Mouse (Mus musculus) stomach, embryonic 16.5 days (tissue): Measurements from ENCODE around the gene Nxph4. TPM values are rescaled to one million over a fixed set of nuclear protein-coding genes. Genes with fewer than 3 reads are reported as not detected.
A peak's percentile ranks its signal among the peaks of the same experiment; 100 is the strongest.

Experiments
- ATAC-seq: fragments of 200-750 bp; cut with Nextera tagmentation; 2 replicates; pipeline ENCODE4 v1.8.0; 2017; ENCODE audit warnings: moderate number of reproducible peaks, moderate TSS enrichment; ENCODE audit not compliant: insufficient read depth, low FRiP score
- H3K27ac ChIP-seq: fragments of 300-500 bp; sonication (generic); 2 replicates; pipeline ENCODE4 v1.5.1; 2014; ENCODE audit warnings: low read length
- H3K27me3 ChIP-seq: fragments of 300-500 bp; sonication (generic); 2 replicates; pipeline ENCODE4 v1.6.1; 2014; ENCODE audit warnings: low read length, control low read depth, mixed read lengths; ENCODE audit not compliant: control insufficient read depth, insufficient read depth
- H3K36me3 ChIP-seq: fragments of 300-500 bp; sonication (generic); 2 replicates; pipeline ENCODE4 v1.6.1; 2014; ENCODE audit warnings: low read length; ENCODE audit not compliant: control insufficient read depth, insufficient read depth
- H3K4me1 ChIP-seq: fragments of 300-500 bp; sonication (generic); 2 replicates; pipeline ENCODE4 v1.6.1; 2014; ENCODE audit warnings: low read length, control low read depth, mixed read lengths; ENCODE audit not compliant: control insufficient read depth, insufficient read depth
- H3K4me2 ChIP-seq: fragments of 300-500 bp; sonication (generic); 2 replicates; pipeline ENCODE4 v1.6.1; 2014; ENCODE audit warnings: low read depth, low read length, mixed read lengths
- H3K4me3 ChIP-seq: fragments of 300-500 bp; sonication (generic); replicated peaks from 2 replicates; pipeline ENCODE4 v1.5.1; 2014; ENCODE audit warnings: mild to moderate bottlenecking, low read length
- H3K9ac ChIP-seq: fragments of 300-500 bp; sonication (generic); 2 replicates; pipeline ENCODE4 v1.6.1; 2014; ENCODE audit warnings: low read length
- H3K9me3 ChIP-seq: fragments of 300-500 bp; sonication (generic); replicated peaks from 2 replicates; pipeline ENCODE4 v1.6.1; 2016; ENCODE audit warnings: low read length, control low read depth; ENCODE audit not compliant: control insufficient read depth
- WGBS: fragments of 180-500 bp; shearing (Covaris S2); extraction: QIAGEN DNeasy Blood & Tissue Kit; methylation state at CpG from one replicate; pipeline ENCODE4 v1.1.7; 2014; 5-methylcytosine and 5-hydroxymethylcytosine counted together
- polyA plus RNA-seq: library from polyadenylated mRNA; unstranded; fragments of >200 nt; fragmentation: Nextera tagmentation; extraction: Ambion mirVana; gene quantifications from 2 replicates; pipeline ENCODE4 v1.2.1, GENCODE M21; 2015

Nxph4 gene
- polyA plus RNA-seq: 3.4 and 4.6 TPM in 2 replicates

- H3K27me3 ChIP-seq: peaks cover 73% of the 10 kb centered on the region
- peak within 1 kb of the TSS; percentile 51 for H3K4me3 ChIP-seq
- no peak within 1 kb of the TSS for H3K27ac ChIP-seq
- under 1% methylated on average over 66 of the region's 78 CpGs for WGBS
- peak within 1 kb of the TSS; percentile 92 for H3K4me2 ChIP-seq
- peak within 1 kb of the TSS; percentile 71 for H3K9ac ChIP-seq
- no peaks in the 10 kb centered on the region for H3K9me3 ChIP-seq
- ATAC-seq: peak; percentile 34; the same call in 1 of the 2 replicates
- 0 out of 2 replicates have a peak, but pooled peaks cover 3% of the 10 kb centered on the region for H3K36me3 ChIP-seq
- H3K4me1 ChIP-seq: peaks cover 21% of the 10 kb centered on the region
Measured at GRCm38 (mm10) chr10:127534036-127534928, at the start of gene Nxph4. Gene Nxph4 (minus strand): TSS chr10:127534559.

- Histone ChIP-seq H3K27ac (no peak overlapping the region), H3K9me3 (no peaks in the 10 kb centered on the region), H3K4me3 (no peak overlapping the region), H3K9ac (no peak overlapping the region), H3K4me2 (no peak overlapping the region), H3K36me3 (peaks cover 19% of the 10 kb centered on the region; the same call in 1 of the 2 replicates), H3K4me1 (no peaks in the 10 kb centered on the region), H3K27me3 (no peaks in the 10 kb centered on the region)
- peak; percentile 75 for ATAC-seq
- 61% methylated on average over 8 of the region's 8 CpGs for WGBS
Measured at GRCm38 (mm10) chr10:127583649-127584048, 49.3 kb upstream of the Nxph4 start.

GRCm38 (mm10) chr10:127581291-127581690, 46.9 kb upstream of the Nxph4 start:
- H3K9ac ChIP-seq: no peak overlapping the region
- no peak overlapping the region for H3K4me2 ChIP-seq
- no peaks in the 10 kb centered on the region for H3K9me3 ChIP-seq
- no peak for ATAC-seq
- WGBS: 90% methylated on average over 9 of the region's 9 CpGs
- no peak overlapping the region for H3K4me3 ChIP-seq
- no peaks in the 10 kb centered on the region for H3K27me3 ChIP-seq
- H3K27ac ChIP-seq: no peak overlapping the region
- peaks cover 12% of the 10 kb centered on the region; the same call in 1 of the 2 replicates for H3K36me3 ChIP-seq
- no peaks in the 10 kb centered on the region for H3K4me1 ChIP-seq

- Histone ChIP-seq H3K27ac (no peak overlapping the region), H3K4me2 (no peak overlapping the region), H3K36me3 (peaks cover 34% of the 10 kb centered on the region), H3K9ac (no peak overlapping the region), H3K4me3 (no peak overlapping the region), H3K27me3 (no peaks in the 10 kb centered on the region), H3K4me1 (no peaks in the 10 kb centered on the region), H3K9me3 (no peaks in the 10 kb centered on the region)
- no peak for ATAC-seq
- 88% methylated on average over 15 of the region's 15 CpGs for WGBS
Measured at GRCm38 (mm10) chr10:127577982-127578381, 43.6 kb upstream of the Nxph4 start.

- H3K4me3 ChIP-seq: no peak overlapping the region
- WGBS: 73% methylated on average over 9 of the region's 9 CpGs
- H3K27me3 ChIP-seq: no peaks in the 10 kb centered on the region
- H3K4me1 ChIP-seq: no peaks in the 10 kb centered on the region
- no peak for ATAC-seq
- peaks cover 39% of the 10 kb centered on the region for H3K36me3 ChIP-seq
- H3K9me3 ChIP-seq: no peaks in the 10 kb centered on the region
- H3K27ac ChIP-seq: no peak overlapping the region
- no peak overlapping the region for H3K4me2 ChIP-seq
- H3K9ac ChIP-seq: no peak overlapping the region
Measured at GRCm38 (mm10) chr10:127577156-127577555, 42.8 kb upstream of the Nxph4 start.

- Histone ChIP-seq H3K27me3 (no peaks in the 10 kb centered on the region), H3K4me3 (no peak overlapping the region), H3K9me3 (no peaks in the 10 kb centered on the region), H3K4me2 (no peak overlapping the region), H3K27ac (no peak overlapping the region), H3K9ac (no peak overlapping the region), H3K4me1 (no peaks in the 10 kb centered on the region), H3K36me3 (peaks cover 43% of the 10 kb centered on the region)
- 59% methylated on average over 18 of the region's 18 CpGs for WGBS
- 0 out of 2 replicates have a peak, but pooled peaks have one; percentile 41 for ATAC-seq
Measured at GRCm38 (mm10) chr10:127576381-127576961, 42.1 kb upstream of the Nxph4 start.

GRCm38 (mm10) chr10:127575741-127576140, 41.4 kb upstream of the Nxph4 start:
- 76% methylated on average over 7 of the region's 7 CpGs for WGBS
- H3K27me3 ChIP-seq: no peaks in the 10 kb centered on the region

GRCm38 (mm10) chr10:127572281-127572680, 37.9 kb upstream of the Nxph4 start:
- H3K4me3 ChIP-seq: no peak overlapping the region
- 88% methylated on average over 5 of the region's 5 CpGs for WGBS
- H3K9me3 ChIP-seq: no peaks in the 10 kb centered on the region
- no peaks in the 10 kb centered on the region for H3K27me3 ChIP-seq
- H3K4me2 ChIP-seq: no peak overlapping the region
- no peak for ATAC-seq
- H3K9ac ChIP-seq: no peak overlapping the region
- H3K27ac ChIP-seq: no peak overlapping the region
- peaks cover 49% of the 10 kb centered on the region for H3K36me3 ChIP-seq
- peaks cover 8% of the 10 kb centered on the region for H3K4me1 ChIP-seq

More at GRCm38 (mm10) chr10:127575741-127576140, 41.4 kb upstream of the Nxph4 start:
- Histone ChIP-seq H3K36me3 (peaks cover 37% of the 10 kb centered on the region), H3K27ac (no peak overlapping the region), H3K4me2 (no peak overlapping the region), H3K4me3 (no peak overlapping the region), H3K4me1 (peaks cover 4% of the 10 kb centered on the region; the same call in 1 of the 2 replicates), H3K9me3 (no peaks in the 10 kb centered on the region), H3K9ac (no peak overlapping the region)
- no peak for ATAC-seq
